Mouse (Mus musculus): ENCODE data around the gene Nuak2. TPM values are rescaled to one million over a fixed set of nuclear protein-coding genes. Genes with fewer than 3 reads are reported as not detected.

The Nuak2 gene
- polyA plus RNA-seq, 1 experiment from 2014 or later, result 38.0 TPM

GRCm38 (mm10) chr1:132377055-132377365, 61.1 kb downstream of the Nuak2 start:
- H3K9me3 ChIP-seq (ENCODE audit: control insufficient read depth, low read length), result no peaks in the 10 kb centered on the region
- H3K9ac ChIP-seq (replicated peaks; ENCODE audit: low read length), result no peak overlapping the region
- no peaks in the 10 kb centered on the region for H3K27me3 ChIP-seq (ENCODE audit: control insufficient read depth, insufficient read depth, low read length)
- no peak overlapping the region for H3K4me3 ChIP-seq (replicated peaks; ENCODE audit: low read depth, low read length)
- no peak overlapping the region for H3K4me2 ChIP-seq (ENCODE audit: low read length)
- peaks cover 44% of the 10 kb centered on the region for H3K4me1 ChIP-seq (ENCODE audit: control insufficient read depth, insufficient read depth, low read length)
- H3K27ac ChIP-seq (replicated peaks; ENCODE audit: low read depth, low read length), result peak overlapping the region; percentile 38; the same call in 1 of the 2 replicates
- DNase-seq (no peak), ATAC-seq (ENCODE audit: low FRiP score, low TSS enrichment) (no peak)
- H3K36me3 ChIP-seq (ENCODE audit: control insufficient read depth, insufficient read depth, low read length), result peaks cover 52% of the 10 kb centered on the region
- WGBS, result 74% methylated on average over 7 of the region's 7 CpGs

GRCm38 (mm10) chr1:132377811-132378210, 61.9 kb downstream of the Nuak2 start:
- Histone ChIP-seq H3K27ac (replicated peaks; ENCODE audit: low read depth, low read length) (no peak overlapping the region), H3K4me3 (replicated peaks; ENCODE audit: low read depth, low read length) (no peak overlapping the region), H3K4me2 (ENCODE audit: low read length) (no peak overlapping the region), H3K4me1 (ENCODE audit: control insufficient read depth, insufficient read depth, low read length) (peaks cover 36% of the 10 kb centered on the region), H3K9me3 (ENCODE audit: control insufficient read depth, low read length) (no peaks in the 10 kb centered on the region), H3K36me3 (ENCODE audit: control insufficient read depth, insufficient read depth, low read length) (peaks cover 52% of the 10 kb centered on the region), H3K27me3 (ENCODE audit: control insufficient read depth, insufficient read depth, low read length) (no peaks in the 10 kb centered on the region), H3K9ac (replicated peaks; ENCODE audit: low read length) (no peak overlapping the region)
- no peak for ATAC-seq (ENCODE audit: low FRiP score, low TSS enrichment)
- no peak for DNase-seq
- WGBS, result 83% methylated on average over 3 of the region's 3 CpGs

- WGBS, result 80% methylated on average over 27 of the region's 27 CpGs
- ATAC-seq (ENCODE audit: low FRiP score, low TSS enrichment) (no peak), DNase-seq (no peak)
- H3K27ac ChIP-seq (replicated peaks; ENCODE audit: low read depth, low read length), result no peak overlapping the region
- H3K4me1 ChIP-seq (ENCODE audit: control insufficient read depth, insufficient read depth, low read length), result peaks cover 24% of the 10 kb centered on the region
- no peaks in the 10 kb centered on the region for H3K27me3 ChIP-seq (ENCODE audit: control insufficient read depth, insufficient read depth, low read length)
- H3K9me3 ChIP-seq (ENCODE audit: control insufficient read depth, low read length), result no peaks in the 10 kb centered on the region
- no peak overlapping the region for H3K4me2 ChIP-seq (ENCODE audit: low read length)
- H3K9ac ChIP-seq (replicated peaks; ENCODE audit: low read length), result no peak overlapping the region
- no peak overlapping the region for H3K4me3 ChIP-seq (replicated peaks; ENCODE audit: low read depth, low read length)
- H3K36me3 ChIP-seq (ENCODE audit: control insufficient read depth, insufficient read depth, low read length), result peaks cover 46% of the 10 kb centered on the region
Observed at GRCm38 (mm10) chr1:132380550-132381100, 64.7 kb downstream of the Nuak2 start.

GRCm38 (mm10) chr1:132381929-132382328, 66.0 kb downstream of the Nuak2 start:
- Histone ChIP-seq H3K4me2 (ENCODE audit: low read length) (no peak overlapping the region), H3K4me3 (replicated peaks; ENCODE audit: low read depth, low read length) (no peak overlapping the region), H3K9ac (replicated peaks; ENCODE audit: low read length) (no peak overlapping the region), H3K27ac (replicated peaks; ENCODE audit: low read depth, low read length) (0 out of 2 replicates have a peak overlapping the region, but pooled peaks have one; percentile 41), H3K9me3 (ENCODE audit: control insufficient read depth, low read length) (no peaks in the 10 kb centered on the region), H3K27me3 (ENCODE audit: control insufficient read depth, insufficient read depth, low read length) (no peaks in the 10 kb centered on the region), H3K4me1 (ENCODE audit: control insufficient read depth, insufficient read depth, low read length) (peaks cover 24% of the 10 kb centered on the region), H3K36me3 (ENCODE audit: control insufficient read depth, insufficient read depth, low read length) (peaks cover 42% of the 10 kb centered on the region)
- 48% methylated on average over 10 of the region's 10 CpGs for WGBS
- DNase-seq (no peak), ATAC-seq (ENCODE audit: low FRiP score, low TSS enrichment) (no peak)

Other genes starting within 250 kb of the Nuak2 start
- gene Mfsd4a, start 248.1 kb upstream of the Nuak2 start, polyA plus RNA-seq (2014; fragmentation: Nextera tagmentation; extraction: Ambion mirVana), result 7.5 and 10.2 TPM in 2 replicates
- 0.63 and 1.1 TPM in 2 replicates for gene Cdk18, start 176.4 kb upstream of the Nuak2 start, polyA plus RNA-seq (2014; fragmentation: Nextera tagmentation; extraction: Ambion mirVana)
- gene Lemd1, start 124.7 kb upstream of the Nuak2 start, polyA plus RNA-seq (2014; fragmentation: Nextera tagmentation; extraction: Ambion mirVana), result 21.2 and 23.2 TPM in 2 replicates
- gene AC124108.1, start 124.7 kb upstream of the Nuak2 start, polyA plus RNA-seq (2014; fragmentation: Nextera tagmentation; extraction: Ambion mirVana), result 4.4 and 4.5 TPM in 2 replicates
- 0.70 TPM in 1 of 2 replicates, not detected in the other for gene Gm10188, start 86.4 kb upstream of the Nuak2 start, polyA plus RNA-seq (2014; fragmentation: Nextera tagmentation; extraction: Ambion mirVana)
- 10.1 and 11.1 TPM in 2 replicates for gene Klhdc8a, start 17.5 kb upstream of the Nuak2 start, polyA plus RNA-seq (2014; fragmentation: Nextera tagmentation; extraction: Ambion mirVana)
- gene Tmcc2, start 75.2 kb downstream of the Nuak2 start, polyA plus RNA-seq (2014; fragmentation: Nextera tagmentation; extraction: Ambion mirVana), result 28.4 and 29.1 TPM in 2 replicates
- gene Dstyk, start 101.4 kb downstream of the Nuak2 start, polyA plus RNA-seq (2014; fragmentation: Nextera tagmentation; extraction: Ambion mirVana), result 10.6 and 11.4 TPM in 2 replicates
- gene Rbbp5, start 161.2 kb downstream of the Nuak2 start, polyA plus RNA-seq (2014; fragmentation: Nextera tagmentation; extraction: Ambion mirVana), result 38.2 and 48.6 TPM in 2 replicates
- 1.1 and 1.3 TPM in 2 replicates for gene Tmem81, start 190.1 kb downstream of the Nuak2 start, polyA plus RNA-seq (2014; fragmentation: Nextera tagmentation; extraction: Ambion mirVana)
- 36.9 and 65.3 TPM in 2 replicates for gene Cntn2, start 227.1 kb downstream of the Nuak2 start, polyA plus RNA-seq (2014; fragmentation: Nextera tagmentation; extraction: Ambion mirVana)